9 mouse cellular contexts compared by ENCODE assay signal in genomic region chr3:68583031-68583693, GRCm38 (mm10).
A peak's percentile ranks its signal among the peaks of the same experiment; 100 is the strongest.
DNase-seq lines count a peak whose midpoint lies in the region; ATAC-seq lines count a peak whose summit lies in the region.
"Had no signal": no experiment of that assay in that cellular context is flagged by ENCODE, and none has a peak within 500 bp of the region (broad histone marks: within the 10 kb centered on the region; RNA-seq: fewer than 3 reads in every experiment).

No protein-coding gene starts in this region.

- H3K9ac ChIP-seq in kidney, embryonic 16.5 days (replicated peaks; ENCODE audit: low read length), result peak overlapping the region; percentile 31
- no peak overlapping the region for H3K9ac ChIP-seq in neural tube, embryonic 12.5 days

- 19% methylated on average over 14 of the region's 14 CpGs for WGBS in kidney, embryonic 16.5 days
- 10% methylated on average over 14 of the region's 14 CpGs for WGBS in neural tube, embryonic 12.5 days

- no peaks in the 10 kb centered on the region for H3K9me3 ChIP-seq in kidney, embryonic 16.5 days (ENCODE audit: low read length)
- no peaks in the 10 kb centered on the region for H3K9me3 ChIP-seq in neural tube, embryonic 12.5 days

- intact Hi-C loops in left cerebral cortex, postnatal 36 days (cut with DNase I), result no loop called here

- H3K27ac ChIP-seq in kidney, embryonic 16.5 days (ENCODE audit: low read length), result peak overlapping the region; percentile 76
- peak overlapping the region; percentile 38; the same call in 1 of the 2 replicates for H3K27ac ChIP-seq in neural tube, embryonic 12.5 days

- H3K4me1 ChIP-seq in kidney, embryonic 16.5 days (ENCODE audit: insufficient read depth, low read length), result peaks cover 40% of the 10 kb centered on the region
- H3K4me1 ChIP-seq in neural tube, embryonic 12.5 days, result peaks cover 57% of the 10 kb centered on the region

- H3K4me2 ChIP-seq in kidney, embryonic 16.5 days (replicated peaks; ENCODE audit: low read depth, low read length), result peak overlapping the region; percentile 32
- peak overlapping the region; percentile 47 for H3K4me2 ChIP-seq in neural tube, embryonic 12.5 days (replicated peaks)

- no peak; the same call in 1 of the 2 replicates for ATAC-seq in kidney, embryonic 16.5 days (ENCODE audit: low FRiP score, low TSS enrichment)
- ATAC-seq in neural tube, embryonic 12.5 days (ENCODE audit: low FRiP score, low read depth), result 0 out of 2 replicates have a peak, but pooled peaks have one; percentile 3
- ATAC-seq in monocyte, adult 5-6 weeks (replicated peaks; ENCODE audit: insufficient number of reproducible peaks, low FRiP score, low TSS enrichment, poor library complexity, severe bottlenecking), result no peak

- DNase-seq in kidney, adult 9 months, result no peak
- DNase-seq in heart, adult 9 months (ENCODE audit: low spot score in 2 of 2), result peak; percentile 49 to 54
- DNase-seq in kidney, postnatal 36 days, result peak; percentile 36 to 41
- no peak for DNase-seq in left cerebral cortex, postnatal 36 days (ENCODE audit: low spot score in 2 of 2)
- DNase-seq in urinary bladder, postnatal 25 days (ENCODE audit: low spot score), result no peak

- H3K36me3 ChIP-seq in kidney, embryonic 16.5 days (ENCODE audit: insufficient read depth, low read length), result no peaks in the 10 kb centered on the region
- no peaks in the 10 kb centered on the region for H3K36me3 ChIP-seq in neural tube, embryonic 12.5 days

- H3K4me3 ChIP-seq in kidney, embryonic 16.5 days (ENCODE audit: low read length), result no peak overlapping the region
- no peak overlapping the region for H3K4me3 ChIP-seq in neural tube, embryonic 12.5 days

- no peaks in the 10 kb centered on the region for H3K27me3 ChIP-seq in kidney, embryonic 16.5 days (ENCODE audit: insufficient read depth, low read length)
- H3K27me3 ChIP-seq in neural tube, embryonic 12.5 days (replicated peaks), result no peaks in the 10 kb centered on the region
- H3K27me3 ChIP-seq: CH12.LX had no signal

Comparison
In these comparisons a context has a peak if more than half of its experiments do, and no peak if none do; other contexts are left out.
1. DNase-seq: peak in heart, adult 9 months (2 of 2) and kidney, postnatal 36 days (2 of 2); none in kidney, adult 9 months (single experiment), left cerebral cortex, postnatal 36 days (0 of 2) and urinary bladder, postnatal 25 days (single experiment).